Mouse (Mus musculus) megakaryocyte, adult 5-6 weeks (primary cell): Measurements from ENCODE around the gene Pik3c2b. TPM values are rescaled to one million over a fixed set of nuclear protein-coding genes. Genes with fewer than 3 reads are reported as not detected.
A peak's percentile ranks its signal among the peaks of the same experiment; 100 is the strongest.
"Not testable (repeated sequence)": the region's sequence is repeated elsewhere in the genome, so short reads cannot be mapped to it uniquely, and the experiment has no call there.

ENCODE experiments used
- ATAC-seq: 2 replicates; pipeline ENCODE4 v1.8.0; 2016; ENCODE audit warnings: mild to moderate bottlenecking, inconsistent platforms; ENCODE audit not compliant: poor library complexity, severe bottlenecking
- total RNA-seq, 2 experiments: library from RNA; stranded (forward) in 1 of 2; stranded (reverse) in 1 of 2; fragments of 153-499, 151-499 nt in 1 of 2; fragments of 221-1000, 200-1000 nt in 1 of 2; gene quantifications; 2 replicates each; pipeline versions ENCODE4 v1.2.3 to v1.2.4; 2015 to 2017

Gene Pik3c2b
- total RNA-seq (2015) (0.67 and 1.1 TPM in 2 replicates), total RNA-seq (2017) (0.48 and 0.98 TPM in 2 replicates)

DNA sequence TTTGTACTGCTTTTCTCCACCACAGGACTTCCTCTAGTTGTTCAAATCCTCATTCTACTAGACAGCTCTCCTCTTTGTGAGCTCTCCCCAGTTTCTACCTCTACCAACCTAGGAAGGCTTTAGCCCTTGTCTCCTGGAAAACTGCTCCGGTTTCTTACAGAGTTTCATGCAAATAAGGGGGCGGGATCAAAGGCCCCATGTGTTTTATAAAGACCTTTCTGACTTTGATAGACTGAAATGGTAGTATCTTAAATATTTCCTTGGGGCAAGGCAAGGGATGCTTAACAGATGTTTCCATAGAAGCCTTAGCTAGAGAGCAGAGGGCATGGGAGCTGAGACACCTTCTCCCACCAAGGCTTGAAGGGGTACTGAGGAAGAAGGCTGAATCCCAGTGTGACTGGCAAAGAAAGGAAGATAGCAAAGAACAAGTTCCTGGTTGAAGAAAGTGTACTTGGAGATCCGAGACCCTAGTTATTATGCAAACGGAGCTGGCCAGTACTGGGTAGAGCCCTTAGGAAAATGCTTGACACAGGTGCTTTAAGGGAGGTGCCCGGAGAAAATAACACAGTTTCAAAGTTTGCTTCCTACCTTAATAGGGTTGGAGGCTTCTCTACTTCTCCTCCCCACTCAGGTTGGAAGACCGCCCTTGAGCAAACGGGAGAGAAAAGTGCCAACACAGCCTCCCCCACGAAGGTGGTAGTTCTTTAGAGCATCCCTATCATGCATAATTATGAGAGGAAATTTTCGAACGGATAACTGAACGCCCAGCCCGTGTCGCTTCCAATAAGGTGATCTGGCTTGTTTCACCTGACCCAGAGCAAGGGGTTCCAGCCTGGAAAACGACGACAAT lies at the start of gene Pik3c2b:
TSS of gene Pik3c2b (plus strand) at position 657 of the 850 bp plus-strand sequence.
- ATAC-seq: no peak

DNA sequence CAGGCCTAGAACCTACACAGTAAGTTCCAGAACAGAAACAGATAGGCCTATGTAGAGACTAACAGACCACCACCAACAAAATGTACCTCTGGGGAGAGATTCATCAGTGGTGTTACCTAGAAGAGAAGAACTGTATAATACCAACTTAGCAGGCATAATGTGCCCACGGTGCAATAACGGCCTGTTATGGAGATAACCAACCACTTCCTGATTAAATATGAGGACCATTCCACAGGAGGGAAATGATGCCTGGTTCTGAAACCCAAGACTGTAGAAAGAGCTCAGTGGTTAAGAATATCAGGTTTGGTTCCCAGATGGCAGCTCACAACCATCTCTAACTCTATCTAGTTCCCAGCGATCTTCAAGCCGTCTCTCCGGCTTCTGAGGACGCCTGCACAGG lies 45.1 kb upstream of the Pik3c2b start:
- ATAC-seq: no peak

DNA sequence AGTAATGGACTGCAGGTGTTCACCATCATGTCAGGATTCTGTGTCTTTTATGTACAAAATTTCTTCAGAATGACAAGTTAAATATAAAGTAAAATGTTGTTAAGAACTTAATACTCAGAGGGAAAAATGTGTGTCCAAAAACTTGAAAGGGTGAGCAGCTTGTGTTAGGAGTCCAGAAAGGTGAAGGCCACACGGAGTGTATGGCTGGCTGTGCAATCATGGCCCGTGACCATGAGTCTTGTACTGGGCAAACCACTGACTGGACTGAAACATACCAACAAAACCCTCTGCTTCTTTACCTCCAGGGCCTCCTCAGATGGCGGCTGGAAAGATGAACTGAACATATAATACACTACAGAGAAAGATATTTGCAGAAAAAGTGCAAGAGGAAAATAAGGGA lies 38.9 kb upstream of the Pik3c2b start:
- ATAC-seq: no peak

DNA sequence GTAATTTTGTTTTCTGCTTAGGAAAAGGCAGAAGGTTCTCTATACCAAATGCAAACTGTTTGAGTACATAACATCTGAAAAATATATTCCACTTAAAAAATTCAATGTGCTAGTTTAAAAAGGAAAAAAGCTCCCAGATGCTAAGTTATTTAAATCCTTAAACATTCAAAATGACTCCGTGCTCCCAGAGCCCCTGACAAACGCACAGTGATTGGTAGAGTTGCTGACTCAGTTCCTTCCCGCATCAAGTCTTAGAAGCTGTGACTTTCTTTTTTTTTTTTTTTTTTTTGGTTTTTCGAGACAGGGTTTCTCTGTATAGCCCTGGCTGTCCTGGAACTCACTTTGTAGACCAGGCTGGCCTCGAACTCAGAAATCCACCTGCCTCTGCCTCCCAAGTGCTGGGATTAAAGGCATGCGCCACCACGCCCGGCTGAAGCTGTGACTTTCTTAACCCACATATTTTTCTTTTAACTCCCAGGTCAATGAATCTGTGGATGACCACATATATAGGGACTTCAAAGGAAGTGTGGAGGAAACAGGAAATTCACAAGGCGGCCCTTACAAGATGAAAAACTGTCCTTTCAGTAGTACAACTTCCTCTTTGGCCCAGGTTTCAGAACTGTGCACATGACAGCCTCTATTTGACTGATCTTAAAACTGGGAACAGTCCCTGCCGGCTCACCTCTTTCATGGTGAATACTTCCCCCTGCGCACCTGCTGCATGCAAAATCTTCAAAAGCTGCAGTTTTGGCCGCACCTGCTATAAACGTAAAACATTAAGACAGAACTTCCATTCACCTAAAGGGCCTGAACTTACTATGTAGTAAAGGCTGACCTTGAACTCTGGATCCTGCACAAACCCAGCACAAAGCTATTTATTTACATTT lies 33.3 kb upstream of the Pik3c2b start:
- ATAC-seq: peak; percentile 94

DNA sequence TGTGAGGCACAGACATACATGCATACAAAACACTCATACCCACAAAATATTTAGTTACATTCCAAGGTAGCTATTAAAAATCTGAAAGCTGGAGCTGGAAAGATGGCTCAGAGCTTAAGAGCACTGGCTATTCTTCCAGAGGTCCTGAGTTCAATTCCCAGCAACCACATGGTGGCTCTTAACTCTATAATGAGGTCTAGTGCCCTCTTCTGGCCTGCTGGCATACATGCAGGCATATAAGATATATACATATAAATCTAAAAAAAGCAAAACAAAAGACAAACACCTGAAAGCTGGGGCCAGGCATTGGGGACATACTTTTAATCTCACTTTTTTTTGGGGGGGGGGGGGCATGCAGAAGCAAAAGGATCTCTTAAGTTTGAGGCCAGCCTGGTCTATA lies 32.1 kb upstream of the Pik3c2b start:
- ATAC-seq: no peak

DNA sequence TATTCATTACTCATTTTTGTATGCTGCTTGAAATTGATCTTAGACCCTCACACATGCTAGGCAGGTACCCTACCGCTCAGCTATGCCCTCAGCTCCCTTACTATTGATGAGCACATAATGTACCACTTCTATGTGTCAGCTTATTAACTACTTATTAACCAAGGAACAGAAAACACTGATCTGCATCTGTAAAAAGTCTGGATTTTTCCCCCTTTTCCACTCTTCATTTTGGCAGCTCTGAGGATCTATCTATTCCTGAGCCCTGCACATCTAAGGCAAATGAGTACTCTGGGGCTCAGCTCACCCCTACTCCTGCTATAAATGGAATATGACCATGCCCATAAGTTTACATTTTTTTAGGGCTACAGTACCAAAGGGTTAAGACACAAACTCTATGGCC lies 31.3 kb upstream of the Pik3c2b start:
- no peak for ATAC-seq

DNA sequence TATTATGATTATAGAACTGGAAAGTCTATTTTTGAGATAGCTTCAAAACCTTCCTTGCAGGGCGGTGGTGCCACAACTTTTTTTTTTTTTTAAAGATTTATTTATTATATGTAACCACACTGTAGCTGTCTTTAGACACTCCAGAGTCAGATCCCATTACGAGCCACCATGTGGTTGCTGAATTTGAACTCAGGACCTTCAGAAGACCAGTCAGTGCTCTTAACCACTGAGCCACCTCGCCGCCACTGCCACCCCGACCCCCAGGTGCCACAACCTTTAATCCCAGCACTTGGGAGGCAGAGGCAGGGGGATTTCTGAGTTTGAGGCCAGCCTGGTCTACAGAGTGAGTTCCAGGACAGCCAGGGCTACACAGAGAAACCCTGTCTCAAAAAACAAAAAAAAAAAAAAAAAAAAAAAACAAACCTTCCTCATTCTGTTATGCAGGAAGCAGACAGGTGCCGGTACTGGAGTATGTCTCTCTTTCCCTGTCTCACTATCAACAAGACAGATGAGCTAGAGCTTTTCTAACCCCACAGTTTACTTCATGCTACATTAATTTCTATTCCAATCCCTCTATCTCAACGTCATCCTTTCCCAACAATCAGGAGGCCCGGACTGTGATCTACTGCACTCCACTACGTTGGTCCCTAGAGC lies 28.6 kb upstream of the Pik3c2b start:
- no peak for ATAC-seq

DNA sequence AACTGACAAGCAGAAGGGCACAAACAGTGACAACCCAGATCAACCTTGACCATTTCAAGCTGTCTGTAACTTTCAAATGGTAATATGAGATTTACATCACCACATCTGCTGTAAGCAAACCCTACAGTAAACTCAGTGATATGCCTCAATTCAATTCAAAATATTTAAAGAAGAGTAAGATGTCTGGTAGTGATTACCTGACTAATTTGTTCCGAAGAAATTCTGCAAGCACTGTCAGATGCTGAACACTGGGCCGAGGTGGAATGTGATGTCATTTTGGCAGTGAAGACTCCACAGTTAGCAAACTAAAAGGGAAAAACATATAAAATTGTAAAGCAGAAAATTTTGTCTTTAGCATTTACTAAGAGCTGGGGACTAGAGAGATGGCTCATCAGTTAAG lies 26.9 kb upstream of the Pik3c2b start:
- no peak for ATAC-seq

DNA sequence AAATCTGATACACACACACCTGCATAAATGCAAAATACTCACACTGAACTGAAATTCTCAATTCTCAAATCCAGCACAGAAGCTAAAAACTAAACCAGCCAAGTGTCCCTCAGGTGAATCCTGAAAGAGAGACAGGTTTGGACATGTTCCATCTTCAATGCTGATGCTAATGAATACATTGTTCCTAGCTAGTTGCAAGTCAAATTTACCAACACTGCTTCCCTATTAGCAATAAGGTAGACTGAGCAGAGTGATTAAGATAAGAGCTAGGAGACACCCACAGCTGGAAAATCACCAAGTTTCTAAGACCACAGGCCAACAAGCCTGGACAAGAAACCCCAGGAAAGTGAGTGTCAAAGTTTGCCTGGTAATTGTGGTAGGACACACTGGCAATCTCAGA lies 26.2 kb upstream of the Pik3c2b start:
- ATAC-seq: no peak

DNA sequence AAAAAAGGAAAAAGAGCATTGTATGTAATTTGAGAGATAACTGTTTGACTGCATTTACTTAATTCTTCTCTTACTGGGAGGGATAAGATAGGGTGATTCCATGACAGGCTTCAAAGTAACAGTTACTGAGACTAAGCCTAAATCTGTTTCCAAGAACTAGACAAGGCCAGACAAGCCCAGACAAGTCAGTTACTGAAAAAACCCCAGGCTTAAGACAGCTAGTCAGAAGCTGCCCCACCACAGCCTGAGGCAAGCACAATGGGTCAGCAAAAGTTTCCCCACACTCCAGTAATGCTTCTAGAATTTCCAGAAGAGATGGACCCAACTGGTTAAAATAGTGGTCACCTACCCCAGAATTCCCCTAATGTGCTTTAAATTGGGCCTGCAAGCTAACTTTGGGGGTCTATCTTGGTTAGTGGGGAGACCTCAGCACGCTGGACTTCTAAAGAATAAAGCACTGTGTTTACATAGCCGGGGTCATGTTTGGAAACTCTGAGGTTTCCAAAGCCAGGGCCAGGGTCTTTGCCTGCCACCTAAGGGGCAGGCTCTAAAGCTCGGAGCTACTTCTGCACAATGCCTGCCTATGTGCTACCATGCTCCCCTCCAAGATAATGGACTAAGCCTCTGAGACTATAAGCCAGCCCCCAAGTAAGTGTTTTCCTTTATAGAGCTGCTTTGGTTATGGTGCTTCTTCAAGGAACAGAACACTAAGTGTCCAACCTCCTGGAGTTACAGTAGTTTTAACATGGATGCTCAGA lies 25.2 kb upstream of the Pik3c2b start:
- no peak for ATAC-seq

DNA sequence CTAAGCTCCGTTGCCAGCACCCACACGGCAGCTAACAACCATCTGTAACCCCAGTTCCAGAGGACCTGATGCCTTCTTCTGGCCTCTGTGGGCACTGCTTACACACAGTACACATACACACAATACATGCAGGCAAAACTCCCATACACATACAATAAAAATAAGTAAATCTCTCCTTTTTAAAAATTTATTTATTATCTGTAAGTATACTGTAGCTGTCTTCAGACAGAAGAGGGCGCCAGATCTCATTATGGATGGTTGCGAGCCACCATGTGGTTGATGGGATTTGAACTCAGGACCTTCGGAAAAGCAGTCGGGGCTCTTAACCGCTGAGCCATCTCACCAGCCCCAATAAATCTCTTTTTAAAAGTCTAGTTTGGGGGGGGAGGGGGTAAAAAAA lies 24.1 kb upstream of the Pik3c2b start:
- no peak for ATAC-seq

DNA sequence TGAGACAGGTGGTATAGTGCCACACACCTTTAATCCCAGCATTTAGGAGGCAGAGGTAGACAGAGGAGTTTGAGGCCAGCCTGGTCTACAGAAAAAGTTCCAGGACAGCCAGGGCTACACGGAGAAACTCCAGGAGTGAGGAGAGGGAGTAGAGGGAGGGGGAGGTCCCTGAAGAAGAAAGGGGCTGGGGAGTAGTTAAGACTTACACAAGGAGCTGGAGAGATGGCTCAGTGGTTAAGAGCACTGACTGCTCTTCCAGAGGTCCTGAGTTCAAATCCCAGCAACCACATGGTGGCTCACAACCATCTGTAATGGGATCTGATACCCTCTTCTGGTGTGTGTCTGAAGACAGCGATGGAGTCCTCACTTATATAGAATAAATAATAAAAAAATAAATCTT lies 23.5 kb upstream of the Pik3c2b start:
- ATAC-seq: not testable (repeated sequence)

DNA sequence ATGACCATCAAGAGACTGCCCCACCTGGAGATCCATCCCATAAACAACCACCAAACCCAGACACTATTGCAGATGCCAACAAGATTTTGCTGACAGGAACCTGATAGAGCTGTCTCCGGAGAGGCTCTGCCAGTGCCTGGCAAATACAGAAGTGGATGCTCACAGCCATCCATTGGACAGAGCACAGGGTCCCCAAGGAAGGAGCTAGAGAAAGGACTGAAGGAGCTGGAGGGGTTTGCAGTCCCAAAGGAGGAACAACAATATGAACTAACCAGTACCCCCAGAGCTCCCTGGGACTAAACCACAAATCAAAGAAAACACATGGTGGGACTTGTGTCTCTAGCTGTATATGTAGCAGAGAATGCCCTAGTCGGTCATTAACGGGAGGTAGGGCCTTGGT lies 21.7 kb upstream of the Pik3c2b start:
- not testable (repeated sequence) for ATAC-seq

DNA sequence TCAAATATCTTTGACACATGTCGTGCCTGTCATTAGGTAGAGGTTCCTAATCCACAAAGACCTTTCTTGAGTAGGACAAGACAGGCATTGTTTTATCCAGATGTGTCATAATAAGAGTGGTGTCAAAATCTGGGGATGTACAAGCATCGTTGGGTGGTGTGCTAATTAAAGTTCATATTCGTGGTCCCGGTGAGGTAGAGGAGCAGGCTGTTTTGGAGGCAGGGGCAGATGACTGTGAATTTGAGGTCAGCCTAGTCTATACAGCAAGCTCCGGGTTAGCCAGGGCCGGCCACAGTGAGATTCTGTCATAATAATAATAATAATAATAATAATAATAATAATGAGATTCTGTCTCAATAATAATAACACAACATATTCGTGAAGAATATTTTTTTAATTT lies 21.0 kb upstream of the Pik3c2b start:
- ATAC-seq: no peak

DNA sequence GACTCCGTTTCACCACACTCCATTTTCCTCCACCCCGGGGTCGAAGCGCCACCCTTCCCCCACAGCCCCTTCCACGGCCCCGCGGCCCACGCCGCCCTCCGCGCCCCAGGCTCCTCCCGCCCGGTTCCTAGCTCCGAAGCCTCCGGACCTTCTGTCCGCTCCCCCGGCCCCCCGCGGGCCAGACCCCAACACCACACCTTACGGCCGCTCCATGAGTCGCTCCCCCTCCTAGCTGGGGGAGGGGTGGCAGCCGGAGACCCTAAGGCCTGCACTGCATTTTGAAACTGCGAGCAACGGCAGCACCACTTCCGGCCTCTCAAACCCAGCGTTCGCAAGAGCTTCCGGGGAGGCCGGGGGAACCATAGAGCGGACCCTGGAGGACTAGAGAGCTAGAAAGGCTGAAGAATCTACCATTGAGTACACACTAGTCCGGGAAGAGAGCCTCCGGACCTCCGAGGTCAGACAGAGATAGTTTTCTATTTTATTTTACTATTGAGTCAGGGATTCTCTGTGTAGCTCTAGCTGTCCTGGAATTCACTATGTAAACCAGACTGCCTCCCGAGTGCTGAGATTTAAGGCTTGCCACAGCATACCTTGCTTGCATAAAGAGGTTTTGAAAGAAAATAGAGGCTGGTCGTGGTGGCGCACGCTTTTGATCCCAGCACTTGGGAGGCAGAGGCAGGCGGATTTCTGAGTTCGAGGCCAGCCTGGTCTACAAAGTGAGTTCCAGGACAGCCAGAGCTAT lies 20.2 kb upstream of the Pik3c2b start:
- ATAC-seq: peak; percentile 99

DNA sequence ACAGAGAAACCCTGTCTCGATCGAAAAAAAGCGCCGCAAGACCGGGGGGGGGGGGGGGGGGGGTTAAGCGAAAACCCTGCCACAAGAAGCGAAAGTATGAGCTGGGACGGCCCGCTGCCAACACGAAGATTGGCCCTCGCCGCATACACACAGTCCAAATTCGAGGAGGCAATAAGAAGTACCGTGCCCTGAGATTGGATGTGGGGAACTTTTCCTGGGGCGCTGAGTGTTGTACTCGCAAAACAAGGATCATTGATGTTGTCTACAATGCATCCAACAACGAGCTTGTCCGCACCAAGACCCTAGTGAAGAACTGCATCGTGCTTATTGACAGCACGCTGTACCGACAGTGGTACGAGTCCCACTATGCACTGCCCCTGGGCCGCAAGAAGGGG lies 19.7 kb upstream of the Pik3c2b start:
- not testable (repeated sequence) for ATAC-seq

DNA sequence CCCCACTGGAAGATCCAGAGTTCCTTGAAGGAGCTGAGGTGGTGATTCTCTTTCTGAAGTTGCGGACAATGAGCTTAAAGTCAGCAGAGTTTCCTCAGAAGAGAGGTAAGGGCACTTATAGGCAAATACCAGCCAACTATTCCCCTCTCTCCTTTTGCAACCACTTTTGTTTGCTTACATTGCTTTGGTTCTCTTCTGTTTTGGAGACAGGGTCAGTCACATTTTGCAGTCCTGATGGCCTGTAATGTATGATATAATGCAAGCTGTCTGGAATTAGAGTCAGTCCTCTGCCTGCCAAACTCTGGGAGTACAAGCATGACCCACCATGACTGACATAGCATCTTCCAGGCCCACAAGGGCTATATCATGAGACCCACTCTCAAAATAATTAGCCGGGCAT lies 18.3 kb upstream of the Pik3c2b start:
- ATAC-seq: no peak

DNA sequence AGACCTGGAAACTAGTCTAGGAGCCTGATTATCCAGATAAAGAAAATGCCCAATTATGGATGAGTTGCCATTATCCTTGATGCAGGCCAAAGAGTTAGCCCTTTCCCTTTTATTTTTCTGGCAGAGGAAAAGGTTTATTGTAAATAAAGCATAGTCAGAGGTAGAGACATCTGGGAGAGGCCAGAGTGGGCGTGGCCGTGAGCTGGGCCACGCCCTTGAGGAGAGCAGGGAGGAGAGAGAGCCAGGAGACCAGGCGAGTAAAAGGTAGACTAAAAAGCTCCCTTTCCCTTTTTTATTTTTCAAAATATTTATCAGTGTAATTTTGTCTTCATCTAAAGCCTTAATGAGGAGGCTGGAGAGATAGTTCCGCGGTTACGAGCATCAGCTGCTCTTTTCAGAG lies 17.5 kb upstream of the Pik3c2b start:
- no peak for ATAC-seq

DNA sequence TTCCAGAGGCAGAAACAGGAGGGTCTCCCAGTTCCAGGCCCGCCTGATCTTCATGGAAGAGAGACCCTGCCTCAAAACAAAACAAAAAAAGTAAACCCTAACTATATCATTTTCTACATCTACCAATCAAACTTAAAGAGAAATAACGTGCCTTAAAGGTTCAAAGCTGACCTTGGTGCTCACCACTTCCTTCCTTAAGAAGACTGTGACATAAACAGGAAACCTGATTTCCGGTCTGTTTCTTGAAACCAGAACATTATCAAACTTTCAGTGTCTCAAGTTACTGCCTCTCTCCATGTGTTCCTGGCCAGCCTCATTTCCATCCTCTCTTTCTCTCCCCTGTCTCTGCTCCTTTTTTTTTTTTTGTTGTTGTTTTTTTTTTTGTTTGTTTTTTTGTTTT lies 15.7 kb upstream of the Pik3c2b start:
- ATAC-seq: peak; percentile 33

DNA sequence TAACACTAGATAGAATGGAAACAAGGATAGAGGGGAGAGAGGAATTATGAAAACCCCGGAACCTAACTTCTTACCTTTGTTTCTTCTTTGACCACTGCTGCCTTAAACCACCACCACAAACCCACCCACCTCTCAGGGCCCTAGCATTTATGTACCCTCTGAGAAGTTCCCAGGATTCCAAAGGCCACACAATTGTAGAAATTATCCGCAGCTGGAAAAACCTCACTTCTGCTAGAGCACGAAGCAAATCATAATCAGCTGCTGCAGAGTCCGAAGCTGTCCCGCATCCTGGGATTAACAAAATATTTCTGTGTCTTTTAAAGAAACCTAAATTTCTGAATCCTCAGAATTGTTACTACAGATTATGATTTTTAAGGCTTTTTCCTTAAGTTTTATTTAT lies 15.0 kb upstream of the Pik3c2b start, which contains the start of gene Mdm4:
TSS of gene Mdm4 (minus strand) at position 101 of the 400 bp plus-strand sequence.
- ATAC-seq: no peak
